Mouse (Mus musculus) neural tube, embryonic 13.5 days (tissue): ENCODE data around the gene Pcyt1a. TPM values are rescaled to one million over a fixed set of nuclear protein-coding genes. Genes with fewer than 3 reads are reported as not detected.

Source experiments
- ATAC-seq: fragments of 200-750 bp; cut with Nextera tagmentation; 2 replicates; pipeline ENCODE4 v1.8.0; 2017; ENCODE audit warnings: low read depth, mild to moderate bottlenecking, moderate TSS enrichment, moderate library complexity
- H3K27ac ChIP-seq: fragments of 300-500 bp; sonication (generic); replicated peaks from 2 replicates; pipeline ENCODE4 v1.5.1; 2015; ENCODE audit warnings: moderate library complexity, mild to moderate bottlenecking, inconsistent platforms
- H3K27me3 ChIP-seq: fragments of 300-500 bp; sonication (generic); 2 replicates; pipeline ENCODE4 v1.6.1; 2015; ENCODE audit warnings: mild to moderate bottlenecking, inconsistent platforms
- H3K36me3 ChIP-seq: fragments of 300-500 bp; sonication (generic); 2 replicates; pipeline ENCODE4 v1.6.1; 2015; ENCODE audit warnings: mild to moderate bottlenecking, inconsistent platforms
- H3K4me1 ChIP-seq: fragments of 300-500 bp; sonication (generic); replicated peaks from 2 replicates; pipeline ENCODE4 v1.6.1; 2015; ENCODE audit warnings: inconsistent platforms
- H3K4me2 ChIP-seq: fragments of 300-500 bp; sonication (generic); 2 replicates; pipeline ENCODE4 v1.6.1; 2015; ENCODE audit warnings: inconsistent platforms, mild to moderate bottlenecking, moderate library complexity
- H3K4me3 ChIP-seq: fragments of 300-500 bp; sonication (generic); 2 replicates; pipeline ENCODE4 v1.5.1; 2015; ENCODE audit warnings: mild to moderate bottlenecking, inconsistent platforms
- H3K9ac ChIP-seq: fragments of 300-500 bp; sonication (generic); 2 replicates; pipeline ENCODE4 v1.6.1; 2015; ENCODE audit warnings: moderate library complexity, mild to moderate bottlenecking, inconsistent platforms
- H3K9me3 ChIP-seq: fragments of 300-500 bp; sonication (generic); 2 replicates; pipeline ENCODE4 v1.6.1; 2016; ENCODE audit warnings: inconsistent platforms
- WGBS: fragments of 180-500 bp; shearing (Covaris S2); methylation state at CpG from one replicate; pipeline ENCODE4 v1.1.7; 2015; 5-methylcytosine and 5-hydroxymethylcytosine counted together
- polyA plus RNA-seq: library from polyadenylated mRNA; unstranded; fragments of >200 nt; fragmentation: Nextera tagmentation; extraction: Ambion mirVana; gene quantifications from 2 replicates; pipeline ENCODE4 v1.2.1, GENCODE M21; 2015

Pcyt1a gene
- polyA plus RNA-seq, 1 experiment from 2014 or later: 42.1 TPM

DNA sequence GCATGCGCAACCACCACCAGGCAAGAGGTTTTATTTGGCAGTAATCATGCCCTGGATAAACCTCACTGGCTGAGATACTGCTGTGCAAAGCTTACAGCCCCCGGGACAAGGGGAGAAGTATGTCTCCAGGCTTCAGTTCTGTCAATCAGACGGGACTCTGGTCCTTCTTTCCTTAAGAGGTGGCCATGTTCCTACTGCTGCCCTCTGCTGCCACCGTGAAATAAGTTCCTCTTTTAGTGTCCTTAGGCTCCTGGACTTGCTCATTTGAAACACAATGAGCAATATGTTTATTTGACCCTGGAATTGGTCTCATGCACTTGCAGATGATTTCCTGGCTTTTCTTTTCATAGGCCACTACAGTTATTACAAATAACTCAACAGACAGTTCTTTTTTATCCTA is 29.8 kb downstream of the Pcyt1a start:
- Histone ChIP-seq H3K9ac (no peak overlapping the region), H3K4me2 (no peak overlapping the region), H3K9me3 (no peaks in the 10 kb centered on the region), H3K36me3 (peaks cover 42% of the 10 kb centered on the region), H3K4me3 (no peak overlapping the region), H3K27me3 (no peaks in the 10 kb centered on the region), H3K4me1 (no peaks in the 10 kb centered on the region), H3K27ac (no peak overlapping the region)
- no peak for ATAC-seq
- 69% methylated on average over 4 of the region's 4 CpGs for whole genome bisulfite sequencing

DNA sequence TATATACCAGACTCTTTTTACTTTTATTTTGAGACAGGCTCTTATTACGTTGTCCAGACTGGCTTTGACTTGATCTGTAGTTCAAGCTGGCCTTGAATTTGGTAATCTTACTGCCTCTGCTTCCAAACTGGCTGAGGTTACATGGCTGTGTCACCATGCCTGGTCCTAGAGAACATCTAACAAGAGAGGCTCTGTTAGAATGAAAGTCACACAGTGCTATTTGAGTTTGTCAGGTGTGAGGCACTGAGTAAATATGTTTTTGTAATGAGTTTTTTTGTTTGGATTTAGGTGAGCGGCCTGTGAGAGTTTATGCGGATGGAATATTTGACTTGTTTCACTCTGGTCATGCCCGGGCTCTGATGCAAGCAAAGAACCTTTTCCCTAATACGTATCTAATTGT is 31.0 kb downstream of the Pcyt1a start:
- no peak overlapping the region for H3K27ac ChIP-seq
- peaks cover 39% of the 10 kb centered on the region for H3K36me3 ChIP-seq
- WGBS: 97% methylated on average over 5 of the region's 5 CpGs

DNA sequence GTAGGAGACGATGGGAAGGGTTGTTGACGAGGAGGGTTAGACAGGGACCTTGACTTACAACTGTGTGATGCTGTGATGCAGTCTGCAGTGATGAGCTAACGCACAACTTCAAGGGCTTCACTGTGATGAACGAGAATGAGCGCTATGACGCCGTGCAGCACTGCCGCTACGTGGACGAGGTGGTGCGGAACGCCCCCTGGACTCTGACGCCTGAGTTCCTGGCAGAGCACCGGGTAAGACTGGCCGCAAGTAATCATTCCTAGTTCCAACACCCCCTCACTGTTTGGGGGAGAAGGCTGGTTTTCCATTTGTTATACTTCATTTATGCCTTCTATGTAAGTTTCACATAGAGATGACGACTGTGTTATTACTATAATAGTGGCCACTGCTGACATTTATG is 32.2 kb downstream of the Pcyt1a start:
- Histone ChIP-seq H3K9me3 (no peaks in the 10 kb centered on the region), H3K9ac (no peak overlapping the region), H3K4me2 (no peak overlapping the region), H3K27ac (no peak overlapping the region), H3K4me1 (no peaks in the 10 kb centered on the region), H3K4me3 (no peak overlapping the region), H3K27me3 (no peaks in the 10 kb centered on the region), H3K36me3 (peaks cover 48% of the 10 kb centered on the region)
- 92% methylated on average over 16 of the region's 16 CpGs for WGBS
- no peak for ATAC-seq

More for the DNA sequence above, 31.0 kb downstream of the Pcyt1a start:
- H3K4me1 ChIP-seq: no peaks in the 10 kb centered on the region
- no peak overlapping the region for H3K4me3 ChIP-seq
- H3K9me3 ChIP-seq: no peaks in the 10 kb centered on the region
- ATAC-seq: no peak
- H3K9ac ChIP-seq: no peak overlapping the region
- no peak overlapping the region for H3K4me2 ChIP-seq
- no peaks in the 10 kb centered on the region for H3K27me3 ChIP-seq

DNA sequence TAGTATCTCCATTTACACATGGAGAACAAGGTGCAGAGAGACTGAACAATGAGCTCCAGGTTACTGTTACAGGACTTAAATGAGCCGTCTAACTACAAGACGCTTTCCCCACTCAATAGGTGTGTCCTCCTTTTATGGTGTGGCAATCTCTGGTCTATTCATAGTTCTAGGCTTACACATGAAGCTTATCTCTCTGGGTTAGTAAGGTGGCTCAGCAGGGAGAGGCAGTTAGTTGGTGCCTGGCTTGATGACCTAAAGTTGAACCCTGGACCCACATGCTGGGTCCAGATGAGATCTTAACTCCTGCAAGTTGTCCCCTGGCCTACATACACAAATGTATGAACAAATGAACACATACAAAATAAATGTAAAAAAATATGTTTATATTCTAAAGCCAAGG is 32.7 kb downstream of the Pcyt1a start:
- Histone ChIP-seq H3K36me3 (peaks cover 53% of the 10 kb centered on the region), H3K4me2 (no peak overlapping the region), H3K9ac (no peak overlapping the region), H3K27ac (no peak overlapping the region), H3K27me3 (no peaks in the 10 kb centered on the region), H3K4me1 (no peaks in the 10 kb centered on the region), H3K9me3 (no peaks in the 10 kb centered on the region), H3K4me3 (no peak overlapping the region)
- ATAC-seq: no peak
- WGBS: 64% methylated on average over 2 of the region's 2 CpGs

DNA sequence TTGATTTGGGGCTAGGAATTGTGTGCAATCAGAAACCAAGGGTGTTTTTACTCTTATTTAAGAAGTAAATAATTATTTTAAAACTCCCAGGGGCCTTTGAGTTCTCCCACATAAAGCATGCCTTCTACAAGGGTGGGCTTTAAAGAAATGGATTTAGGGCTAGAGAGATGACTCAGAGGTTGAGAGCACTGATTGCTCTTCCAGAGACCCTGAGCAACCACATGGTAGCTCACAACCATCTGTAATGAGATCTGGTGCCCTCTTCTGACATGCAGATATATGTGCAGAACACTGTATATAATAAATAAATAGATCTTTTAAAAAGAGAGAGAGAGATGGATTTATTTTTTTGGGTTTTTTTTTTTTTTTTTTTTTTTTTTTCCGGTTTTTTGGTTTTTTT is 34.2 kb downstream of the Pcyt1a start:
- no peak overlapping the region for H3K4me2 ChIP-seq
- peaks cover 60% of the 10 kb centered on the region for H3K36me3 ChIP-seq
- no peak overlapping the region for H3K4me3 ChIP-seq
- no peak for ATAC-seq
- no peaks in the 10 kb centered on the region for H3K27me3 ChIP-seq
- H3K4me1 ChIP-seq: no peaks in the 10 kb centered on the region
- H3K27ac ChIP-seq: no peak overlapping the region
- H3K9ac ChIP-seq: no peak overlapping the region
- H3K9me3 ChIP-seq: no peaks in the 10 kb centered on the region
- 0% methylated on average over 1 of the region's 1 CpGs for WGBS

DNA sequence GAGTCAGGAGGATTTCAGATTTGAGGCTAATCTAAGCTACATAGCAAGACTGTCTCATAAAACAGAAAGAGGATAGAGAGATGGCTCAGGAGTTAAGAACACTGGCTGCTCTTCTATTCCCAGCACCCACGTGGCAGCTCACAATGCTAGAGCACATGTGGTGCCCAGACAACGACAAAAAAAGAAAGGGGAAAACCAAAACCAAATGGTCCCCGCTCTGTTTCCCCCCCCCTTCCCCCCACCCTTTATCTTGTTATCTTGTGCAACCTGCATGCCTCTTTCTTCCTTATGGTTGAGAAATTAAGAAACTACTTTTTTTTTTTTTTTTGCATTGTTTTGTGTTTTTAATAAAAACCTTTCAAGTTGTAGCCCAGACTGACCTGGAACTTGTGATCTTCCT is 37.8 kb downstream of the Pcyt1a start:
- H3K36me3 ChIP-seq: peaks cover 82% of the 10 kb centered on the region
- H3K9me3 ChIP-seq: no peaks in the 10 kb centered on the region
- no peak overlapping the region for H3K4me2 ChIP-seq
- no peak for ATAC-seq
- H3K4me1 ChIP-seq: no peaks in the 10 kb centered on the region
- 83% methylated on average over 3 of the region's 3 CpGs for WGBS
- H3K27ac ChIP-seq: no peak overlapping the region
- no peak overlapping the region for H3K4me3 ChIP-seq
- H3K9ac ChIP-seq: no peak overlapping the region
- no peaks in the 10 kb centered on the region for H3K27me3 ChIP-seq

DNA sequence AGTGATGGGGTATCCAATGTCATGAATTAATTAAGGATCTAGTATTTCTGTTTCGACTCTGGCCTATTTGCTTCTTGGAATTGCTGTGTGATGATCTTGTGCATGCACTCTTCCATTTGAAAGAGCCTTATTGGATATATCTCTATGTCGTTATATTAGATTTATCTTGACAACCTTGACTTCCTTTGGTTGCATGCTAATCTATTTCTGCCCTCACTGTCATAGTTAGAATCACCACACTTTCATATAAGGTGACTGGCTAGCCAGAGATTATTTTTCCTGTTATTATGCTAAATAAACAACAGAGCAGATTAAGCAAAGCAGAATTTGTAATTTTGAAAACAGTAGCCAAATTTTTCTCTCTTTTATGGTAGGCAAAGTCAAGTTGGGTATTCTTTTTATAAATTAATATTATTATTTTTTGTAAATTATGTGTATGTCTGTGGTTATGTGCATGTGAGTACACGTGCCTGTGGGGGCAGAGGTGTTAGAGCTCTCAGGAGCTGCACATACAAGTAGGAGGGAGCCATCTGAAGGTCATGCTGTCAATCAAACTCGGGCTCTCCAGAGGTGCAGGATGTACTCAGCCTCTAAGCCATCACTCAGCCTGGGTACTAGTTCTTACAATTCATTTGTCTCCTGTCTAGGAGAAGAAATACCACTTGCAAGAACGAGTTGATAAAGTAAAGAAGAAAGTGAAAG is 38.8 kb downstream of the Pcyt1a start:
- no peak for ATAC-seq
- H3K4me3 ChIP-seq: no peak overlapping the region
- H3K4me2 ChIP-seq: no peak overlapping the region
- WGBS: 77% methylated on average over 5 of the region's 5 CpGs
- H3K27ac ChIP-seq: no peak overlapping the region
- no peaks in the 10 kb centered on the region for H3K4me1 ChIP-seq
- H3K9ac ChIP-seq: no peak overlapping the region
- H3K9me3 ChIP-seq: no peaks in the 10 kb centered on the region
- no peaks in the 10 kb centered on the region for H3K27me3 ChIP-seq
- H3K36me3 ChIP-seq: peaks cover 72% of the 10 kb centered on the region

DNA sequence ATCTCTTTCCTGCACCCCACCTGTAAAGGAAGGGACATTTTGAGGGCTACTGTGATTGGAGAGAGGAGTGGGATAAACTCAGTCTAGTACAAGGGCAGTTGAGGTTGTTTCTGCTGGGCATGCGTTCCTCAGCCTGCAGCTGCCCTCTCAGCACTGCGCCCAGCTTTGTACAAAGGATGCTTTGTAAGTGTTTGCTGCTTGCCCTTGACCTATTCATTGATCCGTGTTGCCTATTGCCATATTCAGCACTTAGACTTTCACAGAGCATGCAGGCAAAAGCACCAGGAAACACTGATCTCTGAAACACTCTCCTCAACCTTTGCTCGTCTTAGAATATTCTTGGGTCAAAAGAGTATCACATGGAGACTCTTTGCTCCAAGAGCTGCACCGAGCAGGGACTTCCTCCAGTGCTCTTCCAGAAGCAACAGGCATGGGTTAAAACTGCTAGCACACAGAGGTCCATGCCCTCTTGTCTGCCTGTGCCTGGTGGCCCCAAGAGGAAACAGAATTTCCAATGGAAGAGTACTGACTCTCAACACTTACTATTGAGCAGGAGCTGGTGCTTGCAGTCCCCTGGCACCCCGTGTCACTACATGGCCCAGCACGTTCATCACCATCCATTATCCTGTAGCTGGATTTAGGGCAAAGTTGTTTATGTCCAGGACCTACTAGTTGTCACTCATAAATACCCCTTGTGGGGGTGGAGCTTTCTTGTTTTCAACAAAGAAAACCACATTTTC is 41.7 kb downstream of the Pcyt1a start:
- 77% methylated on average over 7 of the region's 7 CpGs for WGBS

DNA sequence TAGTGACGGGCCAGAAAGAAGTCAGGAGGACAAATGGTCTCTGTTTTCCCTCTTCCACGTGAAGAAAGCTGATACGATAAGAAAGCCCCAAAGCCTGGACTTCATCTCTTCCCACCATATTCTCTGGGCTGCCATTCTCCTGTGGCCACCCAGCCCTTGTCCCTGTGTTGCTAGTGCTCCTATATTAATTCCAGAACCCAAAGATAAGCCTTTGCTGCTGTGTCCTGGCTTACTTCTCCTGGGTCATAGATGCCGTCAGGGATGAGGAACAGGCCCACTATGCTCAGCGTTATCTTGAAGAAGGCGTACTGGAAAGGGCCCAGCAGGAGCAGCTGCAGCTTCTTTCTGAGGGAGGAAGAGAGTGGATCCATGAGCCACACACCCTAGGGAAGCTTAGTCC is 46.6 kb downstream of the Pcyt1a start:
- no peaks in the 10 kb centered on the region for H3K4me1 ChIP-seq
- 92% methylated on average over 6 of the region's 6 CpGs for WGBS

More for the DNA sequence above, 41.7 kb downstream of the Pcyt1a start:
- Histone ChIP-seq H3K36me3 (peaks cover 56% of the 10 kb centered on the region), H3K9me3 (no peaks in the 10 kb centered on the region), H3K27me3 (no peaks in the 10 kb centered on the region), H3K4me2 (no peak overlapping the region), H3K27ac (no peak overlapping the region), H3K9ac (no peak overlapping the region), H3K4me1 (no peaks in the 10 kb centered on the region), H3K4me3 (no peak overlapping the region)
- ATAC-seq: no peak

DNA sequence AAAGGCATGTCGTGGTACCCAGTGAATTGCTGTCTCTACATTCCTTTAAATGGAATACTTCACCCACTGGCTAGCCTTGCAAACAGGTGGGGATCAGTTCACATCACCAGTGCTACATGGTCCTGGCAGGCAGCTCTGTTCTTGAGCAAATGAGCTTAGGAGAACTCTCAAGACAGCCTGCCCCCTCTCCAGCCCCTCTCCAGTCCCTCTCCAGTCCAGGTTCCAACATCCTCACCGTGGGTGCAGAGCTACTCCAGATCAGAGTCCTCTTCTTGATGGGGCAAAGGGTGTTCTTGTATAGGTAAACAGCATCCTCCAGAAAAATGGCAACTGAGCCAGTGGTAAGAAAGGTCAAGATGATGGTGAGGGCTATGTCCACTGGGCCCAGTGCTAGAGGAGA is 48.7 kb downstream of the Pcyt1a start:
- no peak for ATAC-seq
- H3K9ac ChIP-seq: no peak overlapping the region
- no peak overlapping the region for H3K4me3 ChIP-seq
- H3K27ac ChIP-seq: no peak overlapping the region
- H3K4me1 ChIP-seq: no peaks in the 10 kb centered on the region
- H3K9me3 ChIP-seq: no peaks in the 10 kb centered on the region
- H3K27me3 ChIP-seq: no peaks in the 10 kb centered on the region
- no peak overlapping the region for H3K4me2 ChIP-seq
- WGBS: 85% methylated on average over 2 of the region's 2 CpGs
- no peaks in the 10 kb centered on the region for H3K36me3 ChIP-seq

More for the DNA sequence above, 46.6 kb downstream of the Pcyt1a start:
- peaks cover 10% of the 10 kb centered on the region for H3K36me3 ChIP-seq
- H3K27me3 ChIP-seq: no peaks in the 10 kb centered on the region
- no peak overlapping the region for H3K4me3 ChIP-seq
- no peak overlapping the region for H3K9ac ChIP-seq
- no peak overlapping the region for H3K4me2 ChIP-seq
- ATAC-seq: no peak
- no peaks in the 10 kb centered on the region for H3K9me3 ChIP-seq
- no peak overlapping the region for H3K27ac ChIP-seq

DNA sequence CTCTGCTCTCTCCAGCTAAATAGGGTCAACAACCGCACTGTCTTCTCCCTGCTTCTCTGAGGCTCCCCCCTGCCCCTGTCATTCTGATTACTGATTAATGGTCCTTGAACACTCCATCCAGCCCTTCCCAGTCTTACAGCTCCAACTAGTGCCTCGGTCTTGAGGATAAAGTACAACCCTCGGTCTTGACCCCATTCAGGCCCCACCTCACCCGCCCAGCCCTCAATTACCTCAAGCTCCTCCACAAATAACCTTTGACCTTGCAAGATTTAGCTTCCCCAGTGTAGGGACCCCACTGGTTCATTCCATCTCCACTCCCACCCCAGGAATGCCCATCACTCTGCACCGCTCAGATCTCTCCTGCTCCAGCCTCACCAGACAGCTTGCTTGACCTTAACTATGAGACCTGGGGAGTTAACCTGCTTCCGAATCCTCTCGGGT is 53.7 kb downstream of the Pcyt1a start:
- ATAC-seq: no peak
- WGBS: 48% methylated on average over 7 of the region's 7 CpGs
- no peak overlapping the region for H3K27ac ChIP-seq
- H3K27me3 ChIP-seq: no peaks in the 10 kb centered on the region
- no peaks in the 10 kb centered on the region for H3K4me1 ChIP-seq
- no peaks in the 10 kb centered on the region for H3K36me3 ChIP-seq
- no peak overlapping the region for H3K4me3 ChIP-seq
- no peak overlapping the region for H3K9ac ChIP-seq
- no peak overlapping the region for H3K4me2 ChIP-seq
- no peaks in the 10 kb centered on the region for H3K9me3 ChIP-seq

DNA sequence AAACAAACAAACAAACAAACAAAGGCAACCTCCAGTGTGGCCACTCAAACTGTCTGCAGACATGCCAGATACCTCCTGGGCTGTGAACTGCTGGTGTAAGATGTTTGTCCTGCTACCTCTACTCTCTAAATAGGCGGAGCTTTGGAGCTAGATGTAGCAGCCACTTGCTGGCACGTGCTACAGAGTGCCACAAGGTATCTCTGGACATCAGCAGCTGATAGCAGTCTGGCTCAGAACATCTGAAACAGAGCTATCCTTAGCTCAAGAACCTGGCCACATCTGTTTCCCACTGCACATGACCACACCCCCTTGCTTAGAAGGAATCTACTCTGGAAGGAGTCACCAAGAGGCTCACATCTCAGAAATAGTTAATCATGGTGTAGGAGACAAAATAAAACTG is 54.5 kb downstream of the Pcyt1a start:
- H3K9ac ChIP-seq: no peak overlapping the region
- no peak overlapping the region for H3K4me2 ChIP-seq
- no peaks in the 10 kb centered on the region for H3K4me1 ChIP-seq
- no peak for ATAC-seq
- no peak overlapping the region for H3K4me3 ChIP-seq
- H3K27me3 ChIP-seq: no peaks in the 10 kb centered on the region
- no peaks in the 10 kb centered on the region for H3K36me3 ChIP-seq
- no peaks in the 10 kb centered on the region for H3K9me3 ChIP-seq
- WGBS: 78% methylated on average over 2 of the region's 2 CpGs
- no peak overlapping the region for H3K27ac ChIP-seq
